Mouse (Mus musculus) hindbrain, embryonic 11.5 days (tissue): ENCODE data around the gene Slc26a11. TPM values are rescaled to one million over a fixed set of nuclear protein-coding genes. Genes with fewer than 3 reads are reported as not detected.

ENCODE experiments used
- ATAC-seq: fragments of 200-750 bp; cut with Nextera tagmentation; 2 replicates; pipeline ENCODE4 v1.8.0; 2017; ENCODE audit warnings: mild to moderate bottlenecking, moderate TSS enrichment, moderate library complexity; ENCODE audit not compliant: low FRiP score
- DNase-seq: peaks from one replicate; pipeline ENCODE4 v3.0.0-alpha.2; 2015; ENCODE audit warnings: low spot score
- H3K27ac ChIP-seq: fragments of 300-500 bp; sonication (generic); 2 replicates; pipeline ENCODE4 v1.5.1; 2014; ENCODE audit warnings: mild to moderate bottlenecking, low read depth, low read length
- H3K27me3 ChIP-seq: fragments of 300-500 bp; sonication (generic); 2 replicates; pipeline ENCODE4 v1.6.1; 2014; ENCODE audit warnings: mild to moderate bottlenecking, low read length, moderate library complexity, mixed read lengths; ENCODE audit not compliant: control insufficient read depth, insufficient read depth
- H3K36me3 ChIP-seq: fragments of 300-500 bp; sonication (generic); 2 replicates; pipeline ENCODE4 v1.6.1; 2014; ENCODE audit warnings: mild to moderate bottlenecking, low read length, moderate library complexity, mixed read lengths; ENCODE audit not compliant: control insufficient read depth, insufficient read depth
- H3K4me1 ChIP-seq: fragments of 300-500 bp; sonication (generic); replicated peaks from 2 replicates; pipeline ENCODE4 v1.6.1; 2014; ENCODE audit warnings: low read length, mixed read lengths; ENCODE audit not compliant: control insufficient read depth, insufficient read depth
- H3K4me2 ChIP-seq: fragments of 300-500 bp; sonication (generic); replicated peaks from 2 replicates; pipeline ENCODE4 v1.6.1; 2014; ENCODE audit warnings: mild to moderate bottlenecking, low read depth, low read length
- H3K4me3 ChIP-seq: fragments of 300-500 bp; sonication (generic); 2 replicates; pipeline ENCODE4 v1.5.1; 2014; ENCODE audit warnings: low read depth, low read length
- H3K9ac ChIP-seq: fragments of 300-500 bp; sonication (generic); 2 replicates; pipeline ENCODE4 v1.6.1; 2014; ENCODE audit warnings: low read depth, low read length
- H3K9me3 ChIP-seq: fragments of 300-500 bp; sonication (generic); 2 replicates; pipeline ENCODE4 v1.6.1; 2016; ENCODE audit warnings: low read length; ENCODE audit not compliant: control insufficient read depth
- WGBS: fragments of 180-500 bp; shearing (Covaris S2); extraction: QIAGEN DNeasy Blood & Tissue Kit; methylation state at CpG from one replicate; pipeline ENCODE4 v1.1.7; 2014; 5-methylcytosine and 5-hydroxymethylcytosine counted together
- polyA plus RNA-seq: library from polyadenylated mRNA; unstranded; fragments of >200 nt; fragmentation: Nextera tagmentation; extraction: Ambion mirVana; gene quantifications from 2 replicates; pipeline ENCODE4 v1.2.1, GENCODE M21; 2014

Slc26a11 gene
- polyA plus RNA-seq, 1 experiment from 2014 or later, result 3.8 TPM

DNA sequence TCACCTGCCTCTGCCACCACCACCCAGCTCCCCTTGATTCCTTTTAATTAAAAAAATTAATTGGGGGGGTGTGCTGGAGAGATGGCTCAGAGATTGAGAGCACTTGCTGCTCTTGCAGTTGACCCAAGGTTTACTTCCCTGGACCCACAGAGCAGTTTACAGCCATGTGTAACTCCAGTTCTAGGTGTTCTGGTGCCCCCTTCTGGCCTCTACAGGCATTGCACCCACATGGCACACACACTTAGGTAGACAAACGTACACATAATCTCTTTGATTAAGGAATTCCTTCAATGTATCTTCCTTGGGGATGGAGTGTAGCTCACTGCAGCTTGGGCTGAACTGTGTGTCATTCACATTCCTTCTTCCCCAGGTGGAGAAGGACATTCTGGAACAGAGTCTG is 30.3 kb upstream of the Slc26a11 start:
- WGBS, result 78% methylated on average over 1 of the region's 1 CpGs
- H3K4me3 ChIP-seq, result no peak overlapping the region
- H3K27ac ChIP-seq, result no peak overlapping the region
- no peaks in the 10 kb centered on the region for H3K4me1 ChIP-seq
- DNase-seq (no peak), ATAC-seq (no peak)
- no peak overlapping the region for H3K4me2 ChIP-seq
- no peaks in the 10 kb centered on the region for H3K36me3 ChIP-seq
- no peak overlapping the region for H3K9ac ChIP-seq
- no peaks in the 10 kb centered on the region for H3K27me3 ChIP-seq
- peaks cover 3% of the 10 kb centered on the region; the same call in 1 of the 2 replicates for H3K9me3 ChIP-seq

DNA sequence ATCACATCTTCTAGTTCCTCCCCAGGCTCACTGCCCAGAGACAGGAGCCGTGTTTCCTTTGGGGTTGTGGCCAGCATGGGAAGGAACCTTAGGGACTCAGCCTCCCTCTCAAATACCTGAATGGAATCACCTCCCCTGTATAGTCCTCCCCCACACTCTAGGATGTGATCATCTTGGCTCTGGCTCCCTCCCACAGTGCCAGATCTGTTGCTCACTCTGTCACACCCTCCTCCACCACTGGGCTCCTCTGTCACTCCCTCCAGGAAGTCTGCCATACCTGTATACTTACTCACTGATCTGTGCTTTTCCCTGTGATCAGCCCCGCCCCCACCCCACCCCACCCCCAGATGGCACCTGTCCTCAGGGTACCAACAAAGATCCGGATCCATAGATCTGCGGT is 24.8 kb upstream of the Slc26a11 start:
- Histone ChIP-seq H3K4me2 (no peak overlapping the region), H3K27me3 (no peaks in the 10 kb centered on the region), H3K4me3 (no peak overlapping the region), H3K4me1 (no peaks in the 10 kb centered on the region), H3K36me3 (no peaks in the 10 kb centered on the region), H3K9ac (no peak overlapping the region), H3K27ac (no peak overlapping the region), H3K9me3 (no peaks in the 10 kb centered on the region)
- WGBS, result 70% methylated on average over 4 of the region's 4 CpGs
- ATAC-seq (no peak), DNase-seq (no peak)

DNA sequence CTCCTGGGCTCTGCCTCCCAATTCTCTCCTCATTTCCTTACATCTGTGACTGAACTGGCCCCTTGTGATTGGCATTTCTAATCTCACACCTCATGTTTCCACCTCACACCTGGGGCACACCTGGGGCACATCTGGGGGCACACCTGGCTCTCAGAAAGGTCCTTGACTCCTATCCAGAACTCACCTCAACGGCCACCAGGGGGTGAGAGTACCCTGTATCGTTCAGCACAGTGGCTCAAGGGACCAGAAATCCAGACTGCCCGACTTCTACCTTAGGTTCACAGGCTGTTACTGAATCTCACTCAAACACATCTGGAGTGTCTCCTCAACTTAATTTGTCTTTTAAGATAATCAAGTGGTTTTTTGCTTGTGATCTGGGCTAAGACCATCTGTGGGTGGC is 23.4 kb upstream of the Slc26a11 start:
- Histone ChIP-seq H3K9me3 (no peaks in the 10 kb centered on the region), H3K4me1 (no peaks in the 10 kb centered on the region), H3K27ac (no peak overlapping the region), H3K36me3 (no peaks in the 10 kb centered on the region), H3K27me3 (no peaks in the 10 kb centered on the region), H3K4me2 (no peak overlapping the region), H3K9ac (no peak overlapping the region), H3K4me3 (no peak overlapping the region)
- 48% methylated on average over 3 of the region's 3 CpGs for WGBS
- ATAC-seq (no peak), DNase-seq (no peak)

DNA sequence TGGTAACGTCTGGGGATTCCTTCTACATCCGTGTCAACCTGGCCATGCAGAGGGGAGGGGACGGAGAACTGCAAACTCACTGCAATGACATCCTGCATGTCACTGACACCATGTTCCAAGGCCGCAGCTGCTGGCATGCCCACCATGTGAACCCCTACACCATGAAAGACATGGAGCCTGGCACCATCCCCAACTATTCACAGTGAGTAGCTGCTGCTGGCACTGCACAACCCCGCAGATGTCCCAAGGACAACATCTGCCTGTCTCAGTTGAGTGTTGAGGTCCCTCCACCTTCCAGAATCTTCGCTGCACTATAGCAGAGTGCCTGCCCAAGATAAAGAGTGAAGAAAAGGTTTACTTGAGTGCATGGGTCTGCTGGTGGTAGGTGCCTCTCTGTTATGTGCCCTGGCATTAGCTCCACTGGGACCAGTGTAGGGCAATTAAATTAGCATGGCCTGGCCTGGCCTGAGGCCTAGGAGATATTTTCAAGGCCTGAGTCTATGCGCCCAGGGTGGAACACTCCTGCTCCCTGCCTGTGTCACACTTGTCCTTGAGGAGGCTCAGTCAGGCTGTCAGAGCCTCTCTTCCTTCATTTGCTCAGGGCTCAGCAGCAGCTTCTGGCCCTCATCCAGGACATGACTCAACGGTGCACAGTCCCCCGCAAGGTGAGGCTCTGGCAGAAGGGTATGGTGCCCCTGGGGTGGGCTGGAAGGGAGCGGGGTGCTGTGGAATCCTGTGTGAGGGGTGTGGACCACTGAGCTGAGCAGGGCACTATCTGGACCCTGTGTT is 16.9 kb upstream of the Slc26a11 start:
- Histone ChIP-seq H3K9me3 (no peaks in the 10 kb centered on the region), H3K9ac (no peak overlapping the region), H3K27ac (no peak overlapping the region), H3K4me1 (no peaks in the 10 kb centered on the region), H3K4me3 (no peak overlapping the region), H3K36me3 (no peaks in the 10 kb centered on the region), H3K4me2 (no peak overlapping the region), H3K27me3 (no peaks in the 10 kb centered on the region)
- WGBS, result 93% methylated on average over 10 of the region's 10 CpGs
- DNase-seq (no peak), ATAC-seq (no peak)

DNA sequence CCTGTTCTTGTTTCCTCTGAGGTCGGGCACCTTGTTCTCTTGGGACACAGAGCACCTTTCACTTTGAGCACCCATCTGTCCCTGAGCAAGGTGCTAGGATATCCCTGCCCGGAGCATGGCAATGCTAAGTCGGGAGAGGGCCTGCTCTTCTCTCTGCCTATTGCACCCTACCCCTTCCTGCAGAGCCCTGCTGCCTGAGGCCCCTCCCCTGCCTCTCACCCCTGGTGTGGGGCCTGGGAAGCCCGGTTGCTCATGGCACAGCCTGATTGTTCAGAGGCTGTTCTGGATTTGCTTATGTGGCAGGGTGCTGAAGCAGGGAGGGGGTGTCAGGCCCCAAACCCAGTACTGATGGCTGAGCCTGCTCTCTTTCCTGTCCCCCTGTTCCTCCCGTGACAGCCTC is 16.2 kb upstream of the Slc26a11 start:
- no peaks in the 10 kb centered on the region for H3K36me3 ChIP-seq
- no peak overlapping the region for H3K27ac ChIP-seq
- H3K4me2 ChIP-seq, result no peak overlapping the region
- DNase-seq, result no peak
- H3K4me1 ChIP-seq, result no peaks in the 10 kb centered on the region
- H3K9me3 ChIP-seq, result no peaks in the 10 kb centered on the region
- no peak overlapping the region for H3K4me3 ChIP-seq
- no peaks in the 10 kb centered on the region for H3K27me3 ChIP-seq
- H3K9ac ChIP-seq, result no peak overlapping the region
- no peak for ATAC-seq
- WGBS, result 51% methylated on average over 5 of the region's 5 CpGs

DNA sequence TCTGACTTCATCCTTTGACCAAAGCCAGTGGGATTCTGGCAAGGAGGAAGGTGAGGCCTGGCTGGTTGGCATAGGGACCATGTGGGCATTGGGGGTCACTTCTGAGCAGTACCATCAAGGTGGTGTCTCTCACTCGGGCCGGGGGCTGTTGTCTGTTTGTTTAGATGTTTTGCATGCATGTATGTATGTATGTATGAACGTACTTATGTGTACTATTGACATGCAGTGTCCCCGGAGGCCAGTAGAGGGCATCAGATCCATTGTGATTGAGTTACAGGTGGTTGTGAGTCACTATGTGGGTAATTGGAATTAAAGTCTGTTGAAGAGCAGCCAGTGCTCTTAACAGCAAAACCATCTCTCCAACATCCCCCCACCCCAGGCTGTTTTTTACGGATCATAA is 15.7 kb upstream of the Slc26a11 start:
- H3K27ac ChIP-seq, result no peak overlapping the region
- no peak overlapping the region for H3K4me2 ChIP-seq
- ATAC-seq (no peak), DNase-seq (peak; percentile 87)
- no peak overlapping the region for H3K4me3 ChIP-seq
- no peak overlapping the region for H3K9ac ChIP-seq
- no peaks in the 10 kb centered on the region for H3K4me1 ChIP-seq
- H3K27me3 ChIP-seq, result no peaks in the 10 kb centered on the region
- 10% methylated on average over 5 of the region's 5 CpGs for WGBS
- H3K9me3 ChIP-seq, result no peaks in the 10 kb centered on the region
- no peaks in the 10 kb centered on the region for H3K36me3 ChIP-seq

DNA sequence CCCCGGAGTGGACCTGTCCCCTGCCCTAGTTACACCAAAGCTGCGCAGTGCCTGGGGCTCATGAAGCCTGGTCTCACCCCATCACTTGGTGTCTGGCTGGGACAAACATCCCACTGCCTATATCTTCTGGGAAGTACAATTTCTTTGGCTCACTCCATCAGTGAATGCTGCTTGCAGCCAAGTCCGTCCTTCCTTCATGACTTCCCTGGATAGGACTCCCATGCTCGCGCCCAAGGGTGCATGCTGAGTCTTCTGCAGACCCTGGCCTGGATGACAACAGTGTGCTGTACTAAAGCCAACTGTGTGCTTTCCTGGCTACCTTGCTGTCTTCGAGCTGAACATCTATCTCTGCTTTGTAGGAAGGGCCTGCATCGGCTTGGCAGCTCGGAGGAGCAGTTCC is 11.2 kb upstream of the Slc26a11 start:
- Histone ChIP-seq H3K36me3 (0 out of 2 replicates have a peak, but pooled peaks cover 2% of the 10 kb centered on the region), H3K4me1 (no peaks in the 10 kb centered on the region), H3K27me3 (no peaks in the 10 kb centered on the region), H3K4me3 (no peak overlapping the region), H3K9me3 (no peaks in the 10 kb centered on the region), H3K27ac (no peak overlapping the region), H3K4me2 (no peak overlapping the region), H3K9ac (no peak overlapping the region)
- WGBS, result 85% methylated on average over 8 of the region's 8 CpGs
- ATAC-seq, result no peak
- DNase-seq, result no peak

DNA sequence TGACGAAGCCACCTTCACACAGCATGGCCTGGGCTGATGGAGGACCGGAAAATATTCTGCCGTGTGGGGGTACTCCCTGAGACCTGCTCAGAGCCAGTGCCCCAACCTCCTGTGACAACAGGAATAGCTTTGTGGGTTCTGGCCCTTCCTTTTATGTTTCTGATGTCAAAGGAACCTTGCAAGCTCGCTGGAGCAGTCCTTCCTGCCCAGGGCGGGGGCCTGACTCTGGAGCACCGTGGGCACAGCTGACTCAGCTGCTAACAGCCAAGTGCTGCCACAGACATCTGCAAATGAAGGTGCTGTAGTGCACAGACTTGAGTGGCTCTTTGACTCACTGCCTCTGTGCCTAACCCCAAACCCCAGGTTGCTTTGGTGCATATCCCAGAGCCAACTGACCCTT is 10.5 kb upstream of the Slc26a11 start:
- WGBS, result 72% methylated on average over 6 of the region's 6 CpGs

DNA sequence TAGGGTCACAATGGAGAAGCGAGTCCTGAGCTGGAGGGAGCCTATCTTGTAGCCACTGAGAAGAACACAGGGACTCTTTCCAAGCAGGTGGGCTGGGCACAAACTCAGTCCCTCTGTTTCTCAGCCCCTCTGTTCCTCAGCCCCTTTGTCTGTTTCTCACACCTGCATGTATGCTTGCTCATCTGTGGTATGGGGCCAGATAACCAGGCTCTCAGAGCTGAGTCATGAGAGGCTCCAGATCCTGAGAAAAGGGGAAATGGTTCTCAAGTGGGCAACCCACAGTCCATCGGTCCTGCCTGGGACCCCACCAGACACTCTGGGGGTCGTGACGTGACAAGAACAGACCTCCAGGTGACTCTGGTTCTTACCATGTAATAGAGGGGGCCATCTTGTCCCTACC is 8.2 kb upstream of the Slc26a11 start:
- DNase-seq, result no peak
- Histone ChIP-seq H3K27ac (no peak overlapping the region), H3K4me3 (no peak overlapping the region), H3K36me3 (0 out of 2 replicates have a peak, but pooled peaks cover 2% of the 10 kb centered on the region), H3K27me3 (no peaks in the 10 kb centered on the region), H3K4me1 (no peaks in the 10 kb centered on the region), H3K9me3 (no peaks in the 10 kb centered on the region), H3K9ac (no peak overlapping the region), H3K4me2 (no peak overlapping the region)
- WGBS, result 93% methylated on average over 4 of the region's 4 CpGs
- no peak for ATAC-seq

More for the DNA sequence above, 10.5 kb upstream of the Slc26a11 start:
- Histone ChIP-seq H3K27me3 (no peaks in the 10 kb centered on the region), H3K4me2 (no peak overlapping the region), H3K9me3 (no peaks in the 10 kb centered on the region), H3K4me1 (no peaks in the 10 kb centered on the region), H3K27ac (no peak overlapping the region), H3K36me3 (0 out of 2 replicates have a peak, but pooled peaks cover 2% of the 10 kb centered on the region), H3K4me3 (no peak overlapping the region), H3K9ac (no peak overlapping the region)
- no peak for ATAC-seq
- no peak for DNase-seq
